Mouse (Mus musculus) stomach, postnatal 0 days (tissue): ENCODE measurements around the gene Krt10.

ENCODE experiments used
- CTCF ChIP-seq: IDR thresholded peaks from 2 replicates; pipeline ENCODE4 v1.5.1; 2016; ENCODE audit warnings: antibody characterized with exemption, low read depth, mild to moderate bottlenecking, moderate library complexity
- EP300 ChIP-seq: optimal IDR thresholded peaks from 2 replicates; pipeline ENCODE3; 2016; ENCODE audit warnings: antibody characterized with exemption

DNA sequence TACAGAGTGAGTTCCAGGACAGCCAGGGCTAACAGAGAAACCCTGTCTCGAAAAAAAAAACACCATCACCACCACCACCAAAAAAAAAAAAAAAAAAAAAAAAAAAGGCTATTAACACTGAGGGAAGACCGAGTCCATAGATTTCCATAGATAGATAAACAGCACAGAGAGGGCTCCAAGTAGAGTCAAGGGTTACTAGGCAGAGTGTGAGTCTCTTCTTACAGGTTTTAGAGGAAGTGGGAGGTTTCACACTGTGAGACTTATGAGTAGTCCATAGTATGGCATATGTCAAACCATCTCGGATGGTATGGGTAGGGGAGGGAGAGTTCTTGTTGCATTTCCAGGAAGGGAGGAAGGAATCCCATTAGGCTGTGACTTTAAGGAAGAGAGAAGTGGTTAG, 8.9 kb upstream of the Krt10 start:
- TF ChIP-seq CTCF (no peak), EP300 (no peak)
